18 mouse cellular contexts compared by ENCODE assay signal in genomic region chr12:110790580-110790979, GRCm38 (mm10). TPM values are rescaled to one million over a fixed set of nuclear protein-coding genes. Genes with fewer than 3 reads are reported as not detected.
"Had no signal": no experiment of that assay in that cellular context is flagged by ENCODE, and none has a peak within 500 bp of the region (broad histone marks: within the 10 kb centered on the region; RNA-seq: fewer than 3 reads in every experiment).

No protein-coding gene starts in this region.

- ATAC-seq: midbrain, embryonic 15.5 days had no signal

- H3K27me3 ChIP-seq: limb, embryonic 15.5 days; liver, embryonic 15.5 days; megakaryocyte, embryonic 14.5 days; midbrain, embryonic 15.5 days; neural tube, embryonic 12.5 days; stomach, embryonic 15.5 days had no signal

- H3K9me3 ChIP-seq: limb, embryonic 15.5 days; liver, embryonic 15.5 days; megakaryocyte, embryonic 14.5 days; midbrain, embryonic 15.5 days; neural tube, embryonic 12.5 days; stomach, embryonic 15.5 days had no signal

- H3K27ac ChIP-seq: limb, embryonic 15.5 days; liver, embryonic 15.5 days; macrophage; midbrain, embryonic 15.5 days; neural tube, embryonic 12.5 days; stomach, embryonic 15.5 days had no signal

- H3K4me3 ChIP-seq: limb, embryonic 15.5 days; liver, embryonic 15.5 days; megakaryocyte, embryonic 14.5 days; midbrain, embryonic 15.5 days; neural tube, embryonic 12.5 days; stomach, embryonic 15.5 days had no signal

- H3K4me2 ChIP-seq: limb, embryonic 15.5 days; liver, embryonic 15.5 days; lung, embryonic 14.5 days; midbrain, embryonic 11.5 days; midbrain, embryonic 15.5 days; neural tube, embryonic 12.5 days; stomach, embryonic 15.5 days had no signal

- H3K9ac ChIP-seq: limb, embryonic 15.5 days; liver, embryonic 15.5 days; lung, embryonic 14.5 days; midbrain, embryonic 15.5 days; neural tube, embryonic 12.5 days; stomach, embryonic 15.5 days had no signal

- DNase-seq: kidney, adult 11 months; layer of hippocampus, adult 9-11 months; layer of hippocampus, postnatal 36 days; lung, embryonic 14.5 days; lung, postnatal 10 days; retina, postnatal 1 day; right cerebral cortex, postnatal 4 days; thymus, adult 2 months; thymus, postnatal 25 days had no signal

- H3K36me3 ChIP-seq: stomach, embryonic 15.5 days had no signal

- H3K4me1 ChIP-seq: liver, embryonic 15.5 days; midbrain, embryonic 15.5 days; neural tube, embryonic 12.5 days; stomach, embryonic 15.5 days had no signal

RNA-seq across cellular contexts. Expression of gene Mok, which starts 50.2 kb away (rescaled TPM):
- total RNA-seq: monocyte, adult 5-6 weeks had no signal
